Mouse (Mus musculus): ENCODE results near the gene Slc6a15. TPM values are rescaled to one million over a fixed set of nuclear protein-coding genes. Genes with fewer than 3 reads are reported as not detected.

Gene Slc6a15
- total RNA-seq (2014; rRNA removed) (59.5 and 65.6 TPM in 2 replicates), polyA plus RNA-seq (2015; fragmentation: Nextera tagmentation; extraction: Ambion mirVana) (58.6 and 61.4 TPM in 2 replicates)

DNA sequence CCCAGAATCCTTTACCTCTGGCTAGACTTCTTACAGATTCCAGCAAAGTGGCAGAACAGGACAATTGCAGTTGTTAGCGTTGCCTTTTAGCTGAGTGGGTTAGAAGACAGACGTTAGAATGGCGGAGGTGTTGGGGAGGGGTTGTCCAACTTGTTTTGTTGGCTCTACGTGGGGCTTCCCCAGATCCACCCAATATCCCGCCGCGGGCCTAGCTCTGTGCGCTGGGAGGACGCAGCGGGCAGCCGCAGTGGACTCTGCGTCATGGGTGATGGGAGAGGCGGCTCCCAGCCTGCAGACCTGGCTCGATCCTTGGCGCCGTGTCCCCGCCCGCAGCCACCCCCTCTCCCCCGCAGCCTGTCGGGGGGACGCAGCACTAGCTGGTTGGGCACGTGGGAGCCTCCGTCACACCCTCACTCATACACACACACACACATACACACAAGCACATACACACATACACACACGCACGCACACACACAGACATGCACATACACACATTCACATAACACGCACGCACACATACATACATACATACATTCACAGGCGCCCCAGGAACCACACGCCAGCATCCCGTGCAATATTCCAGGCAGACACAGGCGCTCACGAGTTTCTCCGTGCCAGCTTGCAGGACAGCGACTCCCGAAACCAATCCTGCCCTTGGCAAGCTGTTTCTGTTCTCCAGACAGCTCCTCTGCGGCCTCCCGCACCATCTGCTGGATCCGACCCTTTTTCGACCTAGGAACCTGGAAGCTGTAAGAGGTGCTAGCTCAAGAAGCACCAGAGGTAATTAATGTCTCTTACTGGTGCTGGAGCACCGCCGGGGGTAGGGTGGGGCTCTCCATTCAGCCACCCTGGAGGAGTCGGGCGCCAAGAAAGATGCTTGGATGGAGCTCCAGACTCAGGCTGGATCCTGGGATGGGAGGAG lies at the start of gene Slc6a15:
TSS of gene Slc6a15 (plus strand) at position 413 of the 925 bp plus-strand sequence.
- Histone ChIP-seq H3K9ac (replicated peaks; ENCODE audit: low read length, poor library complexity, severe bottlenecking) (peak within 1 kb of the TSS; percentile 65), H3K4me1 (ENCODE audit: insufficient read depth, low read length) (no peaks in the 10 kb centered on the region), H3K27ac (ENCODE audit: low read depth, low read length) (peak within 1 kb of the TSS; percentile 62), H3K27me3 (ENCODE audit: insufficient read depth, low read length) (no peaks in the 10 kb centered on the region), H3K36me3 (ENCODE audit: insufficient read depth, low read length) (no peaks in the 10 kb centered on the region), H3K9me3 (ENCODE audit: low read length) (no peaks in the 10 kb centered on the region), H3K4me2 (ENCODE audit: low read depth, low read length, poor library complexity, severe bottlenecking) (peak within 1 kb of the TSS; percentile 79), H3K4me3 (ENCODE audit: low read depth, low read length) (peak within 1 kb of the TSS; percentile 66)
- DNase-seq (ENCODE audit: low spot score) (peak; percentile 69), ATAC-seq (ENCODE audit: low FRiP score) (peak; percentile 91)
- TF ChIP-seq CTCF (IDR thresholded peaks at IDR 0.05): no peak
- under 1% methylated on average over 43 of the region's 43 CpGs for WGBS

DNA sequence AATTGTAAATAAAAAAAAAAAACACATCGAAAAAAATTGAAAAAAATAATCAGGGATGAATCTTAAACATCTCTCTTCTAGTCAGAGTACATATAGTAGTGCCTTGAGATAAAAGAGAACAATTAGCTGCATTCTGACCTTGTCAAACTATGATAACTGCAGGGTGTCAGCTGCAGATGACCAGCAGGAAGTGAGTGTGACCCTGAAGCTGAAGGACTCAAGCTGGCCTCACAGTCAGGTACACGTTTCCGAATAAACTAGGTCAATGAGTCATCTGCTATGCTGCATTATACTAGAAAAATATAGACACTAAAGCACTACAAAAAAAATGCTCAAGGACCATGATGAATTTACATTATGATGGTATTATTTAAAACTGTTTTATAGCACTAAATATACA lies 45.6 kb upstream of the Slc6a15 start:
- 79% methylated on average over 3 of the region's 3 CpGs for WGBS
- no peak overlapping the region for H3K4me3 ChIP-seq (ENCODE audit: low read depth, low read length)
- no peak for DNase-seq (ENCODE audit: low spot score)
- H3K9ac ChIP-seq (replicated peaks; ENCODE audit: low read length, poor library complexity, severe bottlenecking): no peak overlapping the region
- H3K4me2 ChIP-seq (ENCODE audit: low read depth, low read length, poor library complexity, severe bottlenecking): no peak overlapping the region
- TF ChIP-seq CTCF (IDR thresholded peaks at IDR 0.05): no peak
- H3K9me3 ChIP-seq (ENCODE audit: low read length): no peaks in the 10 kb centered on the region
- H3K27ac ChIP-seq (ENCODE audit: low read depth, low read length): no peak overlapping the region
- no peaks in the 10 kb centered on the region for H3K4me1 ChIP-seq (ENCODE audit: insufficient read depth, low read length)
- no peaks in the 10 kb centered on the region for H3K36me3 ChIP-seq (ENCODE audit: insufficient read depth, low read length)
- no peak for ATAC-seq (ENCODE audit: low FRiP score)
- no peaks in the 10 kb centered on the region for H3K27me3 ChIP-seq (ENCODE audit: insufficient read depth, low read length)

DNA sequence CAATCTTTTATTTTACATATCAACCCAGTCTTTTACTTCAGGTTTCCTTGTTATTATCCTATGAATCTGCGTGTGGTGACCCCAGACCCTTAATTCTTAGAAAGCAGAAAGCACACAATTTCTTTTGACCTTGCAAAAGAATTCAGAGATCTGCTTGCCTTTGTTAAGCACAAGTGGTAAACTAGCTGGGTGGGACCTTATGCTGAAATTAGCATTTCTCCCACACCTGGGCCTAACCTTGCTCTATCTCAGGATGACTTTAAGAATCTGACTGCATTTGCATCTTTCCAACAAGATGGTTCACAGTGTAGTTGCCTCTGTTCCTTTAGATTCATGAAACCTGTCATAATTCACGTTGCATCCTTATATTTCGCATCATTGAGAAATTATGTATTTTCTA lies 44.2 kb upstream of the Slc6a15 start:
- Histone ChIP-seq H3K4me3 (ENCODE audit: low read depth, low read length) (no peak overlapping the region), H3K4me1 (ENCODE audit: insufficient read depth, low read length) (no peaks in the 10 kb centered on the region), H3K4me2 (ENCODE audit: low read depth, low read length, poor library complexity, severe bottlenecking) (no peak overlapping the region), H3K27ac (ENCODE audit: low read depth, low read length) (no peak overlapping the region), H3K9me3 (ENCODE audit: low read length) (no peaks in the 10 kb centered on the region), H3K9ac (replicated peaks; ENCODE audit: low read length, poor library complexity, severe bottlenecking) (no peak overlapping the region), H3K27me3 (ENCODE audit: insufficient read depth, low read length) (no peaks in the 10 kb centered on the region), H3K36me3 (ENCODE audit: insufficient read depth, low read length) (no peaks in the 10 kb centered on the region)
- ATAC-seq (ENCODE audit: low FRiP score) (no peak), DNase-seq (ENCODE audit: low spot score) (no peak)
- 80% methylated on average over 3 of the region's 3 CpGs for WGBS
- TF ChIP-seq CTCF (IDR thresholded peaks at IDR 0.05): no peak

- H3K27me3 ChIP-seq (ENCODE audit: insufficient read depth, low read length): no peaks in the 10 kb centered on the region
- H3K27ac ChIP-seq (ENCODE audit: low read depth, low read length): no peak overlapping the region
- DNase-seq (ENCODE audit: low spot score) (no peak), ATAC-seq (ENCODE audit: low FRiP score) (no peak)
- no peak overlapping the region for H3K9ac ChIP-seq (replicated peaks; ENCODE audit: low read length, poor library complexity, severe bottlenecking)
- H3K9me3 ChIP-seq (ENCODE audit: low read length): no peaks in the 10 kb centered on the region
- no peak overlapping the region for H3K4me3 ChIP-seq (ENCODE audit: low read depth, low read length)
- TF ChIP-seq CTCF (IDR thresholded peaks at IDR 0.05): no peak
- 97% methylated on average over 1 of the region's 1 CpGs for WGBS
- H3K4me2 ChIP-seq (ENCODE audit: low read depth, low read length, poor library complexity, severe bottlenecking): no peak overlapping the region
- no peaks in the 10 kb centered on the region for H3K36me3 ChIP-seq (ENCODE audit: insufficient read depth, low read length)
- H3K4me1 ChIP-seq (ENCODE audit: insufficient read depth, low read length): no peaks in the 10 kb centered on the region
Measured at GRCm38 (mm10) chr10:103334306-103334705, 33.3 kb upstream of the Slc6a15 start.

GRCm38 (mm10) chr10:103339928-103340327 lies 27.7 kb upstream of the Slc6a15 start:
- DNase-seq (ENCODE audit: low spot score) (no peak), ATAC-seq (ENCODE audit: low FRiP score) (no peak)

GRCm38 (mm10) chr10:103346797-103347196 lies 20.8 kb upstream of the Slc6a15 start:
- no peak overlapping the region for H3K9ac ChIP-seq (replicated peaks; ENCODE audit: low read length, poor library complexity, severe bottlenecking)
- H3K27ac ChIP-seq (ENCODE audit: low read depth, low read length): no peak overlapping the region
- 23% methylated on average over 2 of the region's 2 CpGs for WGBS
- ATAC-seq (ENCODE audit: low FRiP score): no peak
- no peak overlapping the region for H3K4me3 ChIP-seq (ENCODE audit: low read depth, low read length)
- no peaks in the 10 kb centered on the region for H3K27me3 ChIP-seq (ENCODE audit: insufficient read depth, low read length)
- H3K36me3 ChIP-seq (ENCODE audit: insufficient read depth, low read length): no peaks in the 10 kb centered on the region
- TF ChIP-seq CTCF (IDR thresholded peaks at IDR 0.05): no peak
- H3K4me2 ChIP-seq (ENCODE audit: low read depth, low read length, poor library complexity, severe bottlenecking): no peak overlapping the region
- DNase-seq (ENCODE audit: low spot score): no peak
- no peaks in the 10 kb centered on the region for H3K9me3 ChIP-seq (ENCODE audit: low read length)
- no peaks in the 10 kb centered on the region for H3K4me1 ChIP-seq (ENCODE audit: insufficient read depth, low read length)

More at GRCm38 (mm10) chr10:103339928-103340327, 27.7 kb upstream of the Slc6a15 start:
- no peak overlapping the region for H3K9ac ChIP-seq (replicated peaks; ENCODE audit: low read length, poor library complexity, severe bottlenecking)
- no peaks in the 10 kb centered on the region for H3K36me3 ChIP-seq (ENCODE audit: insufficient read depth, low read length)
- no peaks in the 10 kb centered on the region for H3K27me3 ChIP-seq (ENCODE audit: insufficient read depth, low read length)
- TF ChIP-seq CTCF (IDR thresholded peaks at IDR 0.05): no peak
- H3K4me3 ChIP-seq (ENCODE audit: low read depth, low read length): no peak overlapping the region
- H3K4me1 ChIP-seq (ENCODE audit: insufficient read depth, low read length): no peaks in the 10 kb centered on the region
- H3K27ac ChIP-seq (ENCODE audit: low read depth, low read length): no peak overlapping the region
- no peaks in the 10 kb centered on the region for H3K9me3 ChIP-seq (ENCODE audit: low read length)
- WGBS: 84% methylated on average over 5 of the region's 5 CpGs
- H3K4me2 ChIP-seq (ENCODE audit: low read depth, low read length, poor library complexity, severe bottlenecking): no peak overlapping the region

All from midbrain, postnatal 0 days (tissue).